Mouse (Mus musculus): Measurements from ENCODE around the gene Gpr108. TPM values are rescaled to one million over a fixed set of nuclear protein-coding genes. Genes with fewer than 3 reads are reported as not detected.
A peak's percentile ranks its signal among the peaks of the same experiment; 100 is the strongest.

Gene Gpr108
- polyA plus RNA-seq, 1 experiment, result 44.0 TPM

- 6% methylated on average over 13 of the region's 13 CpGs for whole genome bisulfite sequencing
- no peak for TF ChIP-seq CTCF (IDR thresholded peaks at IDR 0.05; ENCODE audit: borderline replicate concordance, insufficient read depth, low read depth, low read length)
- no peak for TF ChIP-seq POLR2A (IDR thresholded peaks at IDR 0.05; ENCODE audit: borderline replicate concordance, insufficient read depth, low read length)
- Histone ChIP-seq H3K4me3 (replicated peaks; ENCODE audit: insufficient read depth, low read depth, low read length) (peak overlapping the region; percentile 85), H3K27ac (ENCODE audit: insufficient read depth, low read length) (peak overlapping the region; percentile 54), H3K4me1 (ENCODE audit: control insufficient read depth, insufficient read depth, low read length) (0 out of 2 replicates have a peak, but pooled peaks cover 3% of the 10 kb centered on the region), H3K27me3 (ENCODE audit: control insufficient read depth, insufficient read depth, low read length) (no peaks in the 10 kb centered on the region)
- peak in 1 of 2 experiments; percentile 35 for DNase-seq
Measured at GRCm38 (mm10) chr17:57248771-57249170, 525 bp upstream of the Gpr108 start.

DNA sequence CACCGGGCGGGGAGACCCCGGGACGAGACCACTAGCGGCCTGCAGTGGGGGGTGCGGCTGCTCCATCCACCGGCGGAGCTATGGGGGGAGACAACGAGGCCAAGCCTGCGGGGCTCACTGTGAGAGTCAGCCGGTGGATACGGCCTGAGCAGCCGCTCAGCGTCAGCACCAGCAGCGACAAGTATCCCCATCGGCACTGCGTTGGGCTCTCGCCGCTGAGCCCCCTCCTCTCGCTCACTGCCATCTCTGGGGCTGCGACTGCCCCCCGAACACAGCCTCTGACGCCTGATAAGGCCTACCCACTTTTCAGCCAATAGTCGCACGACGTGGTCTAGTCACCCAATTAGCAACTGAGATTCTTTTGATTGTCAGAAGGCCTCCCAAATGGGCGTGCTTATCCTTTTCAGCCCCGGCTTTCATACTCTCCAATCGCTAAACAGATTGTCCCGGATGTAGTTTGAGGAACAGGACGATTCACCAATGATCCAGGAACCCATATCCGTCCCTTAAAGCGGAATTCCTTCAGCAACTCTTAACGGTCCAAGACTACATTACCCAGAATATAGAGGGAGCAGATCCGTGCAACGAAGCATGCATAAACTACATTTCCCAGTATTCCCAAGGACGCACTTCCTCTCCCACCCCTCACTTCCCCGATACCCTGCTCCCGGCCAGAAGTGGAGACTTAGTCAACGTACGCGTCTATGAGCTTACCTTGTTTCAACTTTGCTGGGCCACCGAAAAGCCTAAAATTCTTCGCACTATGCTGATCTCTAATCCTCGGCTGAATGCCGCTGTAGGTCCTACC, 649 bp downstream of the Gpr108 start:
- DNase-seq, result peak; percentile 92 to 99
- H3K4me1 ChIP-seq (ENCODE audit: control insufficient read depth, insufficient read depth, low read length), result 0 out of 2 replicates have a peak, but pooled peaks cover 3% of the 10 kb centered on the region
- WGBS, result under 1% methylated on average over 42 of the region's 46 CpGs
- H3K4me3 ChIP-seq (replicated peaks; ENCODE audit: insufficient read depth, low read depth, low read length), result peak overlapping the region; percentile 85
- peak overlapping the region; percentile 83 for H3K27ac ChIP-seq (ENCODE audit: insufficient read depth, low read length)
- no peaks in the 10 kb centered on the region for H3K27me3 ChIP-seq (ENCODE audit: control insufficient read depth, insufficient read depth, low read length)
- TF ChIP-seq CTCF (IDR thresholded peaks at IDR 0.05; ENCODE audit: borderline replicate concordance, insufficient read depth, low read depth, low read length), result no peak
- peak; percentile 82 for TF ChIP-seq POLR2A (IDR thresholded peaks at IDR 0.05; ENCODE audit: borderline replicate concordance, insufficient read depth, low read length)

DNA sequence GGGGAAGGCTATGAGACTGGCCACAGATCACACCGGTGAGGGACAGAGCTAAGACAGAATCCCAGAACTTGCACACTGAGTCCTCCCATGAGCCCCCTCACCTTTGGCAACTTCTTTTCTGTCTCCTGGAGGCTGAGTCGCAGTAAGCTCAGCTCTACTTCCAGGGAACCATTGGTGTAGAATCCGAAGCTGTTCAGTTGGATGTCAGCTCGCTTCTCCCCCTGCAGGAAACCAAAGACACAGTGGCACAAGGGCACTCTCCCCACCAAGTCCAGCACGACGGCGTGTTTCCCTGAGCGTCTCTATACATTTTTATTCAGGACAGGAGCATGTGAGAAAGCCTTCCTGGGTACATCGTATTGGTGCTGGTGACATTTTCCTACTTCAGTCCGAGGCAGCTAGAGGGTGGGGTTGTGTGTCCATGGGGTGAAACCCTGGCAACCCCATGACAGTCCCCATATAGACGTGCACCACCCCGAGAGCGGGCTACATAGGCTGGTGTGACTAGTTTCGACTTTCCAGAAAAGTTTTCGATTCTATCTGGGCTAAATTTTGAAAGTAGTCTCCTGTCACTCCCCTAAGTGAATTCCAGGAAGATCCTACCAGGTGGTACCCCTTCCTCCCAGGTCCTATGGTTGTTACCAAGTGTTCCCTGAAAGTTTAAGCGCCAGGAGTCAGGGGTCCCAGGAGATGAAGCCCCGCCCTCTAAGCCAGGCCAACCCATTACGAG, 1.4 kb downstream of the Gpr108 start:
- TF ChIP-seq POLR2A (IDR thresholded peaks at IDR 0.05; ENCODE audit: borderline replicate concordance, insufficient read depth, low read length) (no peak), CTCF (IDR thresholded peaks at IDR 0.05; ENCODE audit: borderline replicate concordance, insufficient read depth, low read depth, low read length) (no peak)
- WGBS, result 2% methylated on average over 18 of the region's 18 CpGs
- DNase-seq, result no peak

DNA sequence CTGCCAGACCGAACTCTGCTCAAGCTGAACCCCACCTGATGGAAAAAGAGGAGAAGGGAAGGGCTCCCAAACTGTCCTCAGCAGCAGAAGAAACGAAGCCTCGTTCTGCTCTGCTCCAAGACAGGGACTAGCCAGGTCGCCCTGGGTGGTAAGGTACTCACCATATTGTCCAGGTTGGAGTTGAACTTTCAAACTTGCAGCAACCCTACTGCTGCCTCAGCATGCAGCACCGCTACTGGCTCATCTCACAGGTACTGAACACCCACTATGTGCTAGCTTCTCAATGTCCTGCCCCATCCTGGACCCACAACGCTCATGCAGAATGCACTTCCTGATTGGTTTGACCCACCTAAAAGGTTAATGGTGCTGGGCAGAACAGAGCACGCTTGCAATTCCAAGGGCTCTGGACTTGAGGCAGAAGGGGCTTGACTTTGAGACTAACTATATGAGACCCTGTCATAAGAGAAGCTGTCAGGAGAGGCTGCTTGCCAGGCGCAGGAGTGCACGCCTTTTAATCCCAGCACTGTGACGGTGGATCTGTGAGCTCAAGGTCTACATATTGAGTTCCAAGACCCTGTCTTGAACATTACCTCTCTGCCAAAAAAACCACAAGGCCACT, 2.8 kb downstream of the Gpr108 start:
- H3K27me3 ChIP-seq (ENCODE audit: control insufficient read depth, insufficient read depth, low read length), result no peaks in the 10 kb centered on the region
- DNase-seq, result no peak
- no peak overlapping the region for H3K4me3 ChIP-seq (replicated peaks; ENCODE audit: insufficient read depth, low read depth, low read length)
- no peak for TF ChIP-seq POLR2A (IDR thresholded peaks at IDR 0.05; ENCODE audit: borderline replicate concordance, insufficient read depth, low read length)
- TF ChIP-seq CTCF (IDR thresholded peaks at IDR 0.05; ENCODE audit: borderline replicate concordance, insufficient read depth, low read depth, low read length), result no peak
- 0 out of 2 replicates have a peak, but pooled peaks cover 3% of the 10 kb centered on the region for H3K4me1 ChIP-seq (ENCODE audit: control insufficient read depth, insufficient read depth, low read length)
- 90% methylated on average over 10 of the region's 10 CpGs for WGBS
- H3K27ac ChIP-seq (ENCODE audit: insufficient read depth, low read length), result no peak overlapping the region

More for the DNA sequence above, 1.4 kb downstream of the Gpr108 start:
- Histone ChIP-seq H3K27ac (ENCODE audit: insufficient read depth, low read length) (peak overlapping the region; percentile 83), H3K4me1 (ENCODE audit: control insufficient read depth, insufficient read depth, low read length) (0 out of 2 replicates have a peak, but pooled peaks cover 3% of the 10 kb centered on the region), H3K27me3 (ENCODE audit: control insufficient read depth, insufficient read depth, low read length) (no peaks in the 10 kb centered on the region), H3K4me3 (replicated peaks; ENCODE audit: insufficient read depth, low read depth, low read length) (peak overlapping the region; percentile 79)

- no peak overlapping the region for H3K4me3 ChIP-seq (replicated peaks; ENCODE audit: insufficient read depth, low read depth, low read length)
- 0 out of 2 replicates have a peak, but pooled peaks cover 2% of the 10 kb centered on the region for H3K4me1 ChIP-seq (ENCODE audit: control insufficient read depth, insufficient read depth, low read length)
- DNase-seq, result no peak
- no peak overlapping the region for H3K27ac ChIP-seq (ENCODE audit: insufficient read depth, low read length)
- no peaks in the 10 kb centered on the region for H3K27me3 ChIP-seq (ENCODE audit: control insufficient read depth, insufficient read depth, low read length)
- TF ChIP-seq CTCF (IDR thresholded peaks at IDR 0.05; ENCODE audit: borderline replicate concordance, insufficient read depth, low read depth, low read length), result no peak
- TF ChIP-seq POLR2A (IDR thresholded peaks at IDR 0.05; ENCODE audit: borderline replicate concordance, insufficient read depth, low read length), result no peak
- WGBS, result 67% methylated on average over 10 of the region's 10 CpGs
Measured at GRCm38 (mm10) chr17:57243650-57244370, 4.4 kb downstream of the Gpr108 start.

DNA sequence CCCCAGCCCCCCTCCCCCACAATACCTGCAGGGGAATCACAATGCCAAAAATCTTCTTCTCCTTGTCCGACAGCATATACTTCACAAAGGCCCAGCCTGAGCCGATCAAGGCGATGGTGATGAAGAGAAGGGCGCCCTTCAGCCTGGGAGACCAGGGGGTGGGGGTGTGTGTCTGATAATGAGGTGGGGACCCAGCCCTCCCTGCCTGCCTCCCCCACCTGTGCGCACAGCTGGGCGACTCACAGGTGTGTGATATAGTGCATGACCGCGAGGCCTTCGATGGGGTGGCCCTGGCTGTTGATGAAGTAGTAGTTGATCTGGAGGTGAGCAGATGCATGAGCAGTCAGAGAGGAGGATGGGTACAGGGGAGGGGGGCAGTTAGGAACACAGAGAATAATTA, 11.1 kb downstream of the Gpr108 start:
- no peak for TF ChIP-seq CTCF (IDR thresholded peaks at IDR 0.05; ENCODE audit: borderline replicate concordance, insufficient read depth, low read depth, low read length)
- TF ChIP-seq POLR2A (IDR thresholded peaks at IDR 0.05; ENCODE audit: borderline replicate concordance, insufficient read depth, low read length), result no peak

GRCm38 (mm10) chr17:57235803-57236202, 12.4 kb downstream of the Gpr108 start:
- Histone ChIP-seq H3K4me1 (ENCODE audit: control insufficient read depth, insufficient read depth, low read length) (no peaks in the 10 kb centered on the region), H3K27ac (ENCODE audit: insufficient read depth, low read length) (no peak overlapping the region), H3K27me3 (ENCODE audit: control insufficient read depth, insufficient read depth, low read length) (no peaks in the 10 kb centered on the region), H3K4me3 (replicated peaks; ENCODE audit: insufficient read depth, low read depth, low read length) (no peak overlapping the region)
- 92% methylated on average over 5 of the region's 5 CpGs for WGBS
- no peak for DNase-seq
- TF ChIP-seq CTCF (IDR thresholded peaks at IDR 0.05; ENCODE audit: borderline replicate concordance, insufficient read depth, low read depth, low read length), result no peak
- no peak for TF ChIP-seq POLR2A (IDR thresholded peaks at IDR 0.05; ENCODE audit: borderline replicate concordance, insufficient read depth, low read length)

More for the DNA sequence above, 11.1 kb downstream of the Gpr108 start:
- Histone ChIP-seq H3K4me1 (ENCODE audit: control insufficient read depth, insufficient read depth, low read length) (no peaks in the 10 kb centered on the region), H3K27me3 (ENCODE audit: control insufficient read depth, insufficient read depth, low read length) (no peaks in the 10 kb centered on the region), H3K4me3 (replicated peaks; ENCODE audit: insufficient read depth, low read depth, low read length) (no peak overlapping the region), H3K27ac (ENCODE audit: insufficient read depth, low read length) (no peak overlapping the region)
- 87% methylated on average over 9 of the region's 9 CpGs for WGBS
- no peak for DNase-seq
